Mouse (Mus musculus) MEL (cell line): ENCODE data around the gene Pole. TPM values are rescaled to one million over a fixed set of nuclear protein-coding genes. Genes with fewer than 3 reads are reported as not detected.
A peak's percentile ranks its signal among the peaks of the same experiment; 100 is the strongest.

Experiments
- DNase-seq: peaks from one replicate; pipeline ENCODE4 v3.0.0; 2011; ENCODE audit warnings: low read depth, low spot score
- H3K27ac ChIP-seq: 2 replicates; pipeline ENCODE4 v1.5.1; 2012; ENCODE audit warnings: low read depth, mild to moderate bottlenecking, control low read depth, low read length, moderate library complexity; ENCODE audit not compliant: control insufficient read depth
- H3K27me3 ChIP-seq, 2 experiments: fragments of 150-350 bp in 1 of 2; sonication (generic) in 1 of 2; 2 replicates each; pipeline ENCODE4 v1.6.1; 2012; ENCODE audit warnings: low read length in 2 of 2, mild to moderate bottlenecking in 2 of 2, improper control_type of control experiment in 1 of 2, moderate library complexity in 1 of 2; ENCODE audit not compliant: insufficient read depth in 2 of 2, control insufficient read depth in 1 of 2
- H3K36me3 ChIP-seq, 2 experiments: 2 replicates each; pipeline ENCODE4 v1.6.1; 2012 to 2014; ENCODE audit warnings: low read length in 2 of 2, improper control_type of control experiment in 1 of 2, inconsistent platforms in 1 of 2, mild to moderate bottlenecking in 1 of 2; ENCODE audit not compliant: insufficient read depth in 2 of 2, control insufficient read depth in 1 of 2
- H3K4me1 ChIP-seq, 2 experiments: fragments of 150-350 bp in 1 of 2; sonication (generic) in 1 of 2; 2 replicates each; pipeline ENCODE4 v1.6.1; 2012; ENCODE audit warnings: low read length in 2 of 2, improper control_type of control experiment in 1 of 2, mild to moderate bottlenecking in 1 of 2; ENCODE audit not compliant: insufficient read depth in 2 of 2, control insufficient read depth in 1 of 2
- H3K4me3 ChIP-seq, 2 experiments: fragments of 150-350 bp in 1 of 2; sonication (generic) in 1 of 2; 2 replicates each; pipeline ENCODE4 v1.5.1; 2012; ENCODE audit warnings: low read depth in 2 of 2, low read length in 2 of 2, mild to moderate bottlenecking in 2 of 2, moderate library complexity in 2 of 2, control low read depth in 1 of 2, improper control_type of control experiment in 1 of 2; ENCODE audit not compliant: control insufficient read depth in 1 of 2, insufficient read depth in 1 of 2
- H3K79me2 ChIP-seq: 2 replicates; pipeline ENCODE4 v1.6.1; 2012; ENCODE audit warnings: mild to moderate bottlenecking, low read length, moderate library complexity; ENCODE audit not compliant: control insufficient read depth, poor library complexity, insufficient read depth
- H3K9ac ChIP-seq: 2 replicates; pipeline ENCODE4 v1.6.1; 2012; ENCODE audit warnings: low read depth, mild to moderate bottlenecking, control low read depth, low read length, moderate library complexity; ENCODE audit not compliant: control insufficient read depth, poor library complexity, severe bottlenecking
- H3K9me3 ChIP-seq: fragments of 150-350 bp; sonication (generic); replicated peaks from 2 replicates; pipeline ENCODE4 v1.6.1; 2012; ENCODE audit warnings: mild to moderate bottlenecking, low read length, improper control_type of control experiment, moderate library complexity; ENCODE audit not compliant: insufficient read depth
- BHLHE40 ChIP-seq: IDR thresholded peaks from 2 replicates; pipeline ENCODE4 v1.6.1; 2012; ENCODE audit warnings: low read depth, mild to moderate bottlenecking, inconsistent platforms, low read length, improper control_type of control experiment, borderline replicate concordance
- CTCF ChIP-seq, 3 experiments: IDR thresholded peaks in 2 of 3; conservative IDR thresholded peaks in 1 of 3; 2 replicates each; pipeline ENCODE4 v1.5.1; 2011 to 2012; ENCODE audit warnings: low read length in 3 of 3, low read depth in 2 of 3, mild to moderate bottlenecking in 2 of 3, improper control_type of control experiment in 1 of 3, inconsistent platforms in 1 of 3, mixed read lengths in 1 of 3, moderate library complexity in 1 of 3; ENCODE audit not compliant: control insufficient read depth in 1 of 3, insufficient read depth in 1 of 3, poor library complexity in 1 of 3, severe bottlenecking in 1 of 3
- E2F4 ChIP-seq: IDR thresholded peaks from 2 replicates; pipeline ENCODE4 v1.6.1; 2011; ENCODE audit warnings: low read depth, low read length, improper control_type of control experiment, borderline replicate concordance
- ELF1 ChIP-seq: IDR thresholded peaks from 2 replicates; pipeline ENCODE4 v1.6.1; 2014; ENCODE audit warnings: low read depth, mild to moderate bottlenecking, inconsistent platforms, low read length, improper control_type of control experiment, moderate library complexity
- ETS1 ChIP-seq: IDR thresholded peaks from 2 replicates; pipeline ENCODE4 v1.6.1; 2012; ENCODE audit warnings: low read depth, mild to moderate bottlenecking, inconsistent platforms, low read length, improper control_type of control experiment, moderate library complexity
- GABPA ChIP-seq: IDR thresholded peaks from 2 replicates; pipeline ENCODE4 v1.6.1; 2012; ENCODE audit warnings: low read depth, mild to moderate bottlenecking, inconsistent platforms, low read length, improper control_type of control experiment, moderate library complexity
- GATA1 ChIP-seq: IDR thresholded peaks from 2 replicates; pipeline ENCODE4 v1.6.1; 2011; ENCODE audit warnings: low read depth, low read length, improper control_type of control experiment
- KAT2A ChIP-seq: conservative IDR thresholded peaks from 2 replicates; pipeline ENCODE4 v1.6.1; 2012; ENCODE audit warnings: low read depth, low read length, improper control_type of control experiment, inconsistent platforms
- MAFK ChIP-seq: IDR thresholded peaks from 2 replicates; pipeline ENCODE4 v1.6.1; 2011; ENCODE audit warnings: low read depth, mild to moderate bottlenecking, low read length, improper control_type of control experiment, borderline replicate concordance
- MYB ChIP-seq: IDR thresholded peaks from 2 replicates; pipeline ENCODE4 v1.6.1; 2011; ENCODE audit warnings: mild to moderate bottlenecking, low read depth, low read length, improper control_type of control experiment
- NRF1 ChIP-seq: IDR thresholded peaks from 2 replicates; pipeline ENCODE4 v1.6.1; 2014; ENCODE audit warnings: low read depth, mild to moderate bottlenecking, inconsistent platforms, low read length, improper control_type of control experiment, moderate library complexity; ENCODE audit not compliant: poor library complexity, insufficient read depth, severe bottlenecking
- POLR2A ChIP-seq, 2 experiments: IDR thresholded peaks; 2 replicates each; pipeline ENCODE4 v1.6.1; 2011 to 2012; ENCODE audit warnings: low read length in 2 of 2, mild to moderate bottlenecking in 2 of 2, control low read depth in 1 of 2, improper control_type of control experiment in 1 of 2, low read depth in 1 of 2, moderate library complexity in 1 of 2; ENCODE audit not compliant: control insufficient read depth in 1 of 2, insufficient read depth in 1 of 2, poor library complexity in 1 of 2
- RAD21 ChIP-seq: IDR thresholded peaks from 2 replicates; pipeline ENCODE4 v1.6.1; 2011; ENCODE audit warnings: mild to moderate bottlenecking, low read depth, low read length, improper control_type of control experiment
- SIN3A ChIP-seq: IDR thresholded peaks from 2 replicates; pipeline ENCODE4 v1.6.1; 2012; ENCODE audit warnings: low read length, improper control_type of control experiment, inconsistent platforms
- SMC3 ChIP-seq: IDR thresholded peaks from 2 replicates; pipeline ENCODE4 v1.6.1; 2011; ENCODE audit warnings: low read depth, low read length, improper control_type of control experiment
- TAL1 ChIP-seq: IDR thresholded peaks from 2 replicates; pipeline ENCODE4 v1.6.1; 2012; ENCODE audit warnings: mild to moderate bottlenecking, inconsistent platforms, low read length, moderate library complexity, mixed read lengths
- TCF12 ChIP-seq: IDR thresholded peaks from 2 replicates; pipeline ENCODE4 v1.6.1; 2014; ENCODE audit warnings: low read depth, mild to moderate bottlenecking, inconsistent platforms, low read length, improper control_type of control experiment, moderate library complexity
- USF1 ChIP-seq: IDR thresholded peaks from 2 replicates; pipeline ENCODE4 v1.6.1; 2014; ENCODE audit warnings: low read depth, mild to moderate bottlenecking, inconsistent platforms, low read length, improper control_type of control experiment, moderate library complexity
- ZC3H11A ChIP-seq: IDR thresholded peaks from 2 replicates; pipeline ENCODE4 v1.6.1; 2012; ENCODE audit warnings: low read depth, mild to moderate bottlenecking, inconsistent platforms, low read length, improper control_type of control experiment
- ZNF384 ChIP-seq: IDR thresholded peaks from 2 replicates; pipeline ENCODE4 v1.6.1; 2012; ENCODE audit warnings: low read depth, mild to moderate bottlenecking, inconsistent platforms, low read length, improper control_type of control experiment
- polyA plus RNA-seq, 2 experiments: library from polyadenylated mRNA; stranded (reverse) in 1 of 2; unstranded in 1 of 2; fragments of >175 nt in 1 of 2; fragments of >200 nt in 1 of 2; gene quantifications; 2 replicates each; pipeline versions ENCODE4 v1.2.1 to v1.2.4; 2012; ENCODE audit warnings: low replicate concordance in 2 of 2, low read depth in 1 of 2; ENCODE audit not compliant: insufficient read length in 2 of 2, insufficient read depth in 1 of 2, missing spikeins in 1 of 2
- total RNA-seq: library from RNA; depleted of rRNA; stranded (reverse); fragments of 300-350 nt; gene quantifications from 2 replicates; pipeline ENCODE4 v1.2.3, GENCODE M21; 2012

Pole gene
- total and polyA plus RNA-seq, 3 experiments = 32.4 to 81.4 (median 52.6) TPM

DNA sequence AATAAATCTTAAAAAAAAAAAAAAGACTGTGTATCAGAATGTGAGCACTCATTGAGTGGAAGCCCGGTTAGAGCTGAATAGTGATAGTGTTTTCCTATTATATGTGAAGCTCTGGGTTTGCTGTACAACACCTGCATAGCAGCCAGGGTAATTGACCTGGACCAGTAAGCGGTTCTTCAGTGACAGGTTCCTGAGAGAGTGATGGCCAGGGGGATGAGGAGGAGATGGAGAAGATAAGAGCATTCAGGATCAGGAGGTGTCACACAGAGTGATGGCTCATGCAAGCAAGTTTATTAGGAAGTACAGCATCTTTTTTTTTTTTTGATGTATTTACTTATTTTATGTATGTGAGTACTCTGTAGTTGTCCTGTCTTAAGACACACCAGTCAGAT is 974 bp downstream of the Pole start:
- Histone ChIP-seq H3K79me2 (peaks cover 10% of the 10 kb centered on the region), H3K4me1 (peaks cover 0 to 4% of the 10 kb centered on the region in 2 experiments; a peak in 2 of 4 replicates), H3K4me3 (peak overlapping the region; percentile 13 to 82; a peak in 3 of 4 replicates), H3K27ac (no peak overlapping the region), H3K27me3 (no peaks in the 10 kb centered on the region), H3K9me3 (no peaks in the 10 kb centered on the region), H3K36me3 (peaks cover 6 to 7% of the 10 kb centered on the region in 2 experiments), H3K9ac (peak overlapping the region; percentile 26; the same call in 1 of the 2 replicates)
- no peak for TF ChIP-seq SMC3
- TF ChIP-seq POLR2A (IDR thresholded peaks at IDR 0.05; ENCODE audit: control insufficient read depth in 1 of 2, insufficient read depth in 1 of 2, low read depth in 1 of 2, low read length in 2 of 2, poor library complexity in 1 of 2) = no peak
- TF ChIP-seq NRF1 = no peak
- no peak for TF ChIP-seq E2F4
- no peak for TF ChIP-seq TAL1
- no peak for TF ChIP-seq TCF12
- TF ChIP-seq MAFK = peak; percentile 22; the same call in 1 of the 2 replicates
- peak; percentile 15; the same call in 1 of the 2 replicates for TF ChIP-seq GATA1
- TF ChIP-seq USF1 = no peak
- no peak for TF ChIP-seq GABPA
- no peak for TF ChIP-seq KAT2A
- TF ChIP-seq ZNF384 = no peak
- peak; percentile 65 for DNase-seq

DNA sequence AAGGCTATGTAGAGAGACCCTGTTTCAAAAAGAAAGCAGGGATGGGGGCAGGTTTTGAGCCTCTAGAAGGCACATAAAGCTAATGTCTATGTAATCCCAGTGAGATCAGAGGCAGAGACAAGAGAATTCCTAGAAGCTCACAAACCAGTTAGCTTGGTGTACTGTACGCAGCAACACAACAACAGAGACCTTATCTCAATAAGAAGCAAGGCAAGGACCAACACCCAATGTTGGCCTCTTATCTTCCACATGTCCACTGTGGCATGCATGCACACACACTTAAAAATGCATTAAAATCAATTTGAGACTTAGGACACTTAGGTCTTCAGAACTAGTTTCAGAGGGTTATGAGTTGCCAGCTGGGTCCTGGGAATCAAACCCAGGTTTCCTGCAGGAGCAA is 5.5 kb downstream of the Pole start:
- H3K4me3 ChIP-seq = no peak overlapping the region
- no peaks in the 10 kb centered on the region for H3K27me3 ChIP-seq
- TF ChIP-seq NRF1 (no peak), ETS1 (no peak), RAD21 (no peak), ELF1 (no peak), ZC3H11A (no peak), TAL1 (no peak), KAT2A (no peak), GABPA (no peak), SIN3A (no peak), CTCF (IDR thresholded peaks at IDR 0.05 in 2 of 3, conservative IDR thresholded peaks at IDR 0.05 in 1 of 3; ENCODE audit: control insufficient read depth in 1 of 3, insufficient read depth in 1 of 3, low read depth in 2 of 3, low read length in 3 of 3, poor library complexity in 1 of 3, severe bottlenecking in 1 of 3) (no peak), USF1 (no peak), MYB (no peak), BHLHE40 (no peak)
- H3K27ac ChIP-seq = no peak overlapping the region
- H3K9me3 ChIP-seq = no peaks in the 10 kb centered on the region
- H3K4me1 ChIP-seq = peaks cover 0 to 4% of the 10 kb centered on the region in 2 experiments; a peak in 1 of 4 replicates
- peaks cover 8% of the 10 kb centered on the region for H3K79me2 ChIP-seq
- peaks cover 5 to 12% of the 10 kb centered on the region in 2 experiments; a peak in 3 of 4 replicates for H3K36me3 ChIP-seq
- H3K9ac ChIP-seq = no peak overlapping the region
- DNase-seq = no peak
